Mouse (Mus musculus) CD4-positive, CD25-positive, alpha-beta regulatory T cell, adult 4 months (primary cell): Measurements from ENCODE around the gene 9930104L06Rik. TPM values are rescaled to one million over a fixed set of nuclear protein-coding genes. Genes with fewer than 3 reads are reported as not detected.
"Not testable (repeated sequence)": the region's sequence is repeated elsewhere in the genome, so short reads cannot be mapped to it uniquely, and the experiment has no call there.

Experiments used
- ATAC-seq: one replicate; pipeline ENCODE4 v1.8.0; 2017
- polyA plus RNA-seq, 2 experiments: library from polyadenylated mRNA; unstranded; fragments of 100-300 nt; shearing (Covaris generic); gene quantifications; one replicate each; pipeline ENCODE4 v1.2.1; 2017

9930104L06Rik gene
- 10 to 100 TPM; 13.0 to 24.8 TPM for polyA plus RNA-seq

GRCm38 (mm10) chr4:124936613-124937471, at the start of gene 9930104L06Rik:
9930104L06Rik (plus strand) TSS chr4:124937048.
- peak; percentile 100 for ATAC-seq

- ATAC-seq = no peak
These were observed 48.1 kb upstream of the 9930104L06Rik start for GRCm38 (mm10) chr4:124888702-124889101.

GRCm38 (mm10) chr4:124889935-124890334, 46.9 kb upstream of the 9930104L06Rik start:
- no peak for ATAC-seq

GRCm38 (mm10) chr4:124890831-124891230, 46.0 kb upstream of the 9930104L06Rik start:
- ATAC-seq = no peak

GRCm38 (mm10) chr4:124893769-124894168, 43.1 kb upstream of the 9930104L06Rik start:
- no peak for ATAC-seq

GRCm38 (mm10) chr4:124894508-124895428, 42.1 kb upstream of the 9930104L06Rik start:
- no peak for ATAC-seq

- no peak for ATAC-seq
These were observed 38.4 kb upstream of the 9930104L06Rik start for GRCm38 (mm10) chr4:124898428-124898827.

- no peak for ATAC-seq
These were observed 36.9 kb upstream of the 9930104L06Rik start for GRCm38 (mm10) chr4:124899906-124900305.

GRCm38 (mm10) chr4:124905417-124905816, 31.4 kb upstream of the 9930104L06Rik start:
- ATAC-seq = no peak

- ATAC-seq = no peak
These were observed 30.7 kb upstream of the 9930104L06Rik start for GRCm38 (mm10) chr4:124905971-124906822.

GRCm38 (mm10) chr4:124928102-124928501, 8.7 kb upstream of the 9930104L06Rik start:
- ATAC-seq = peak; percentile 87

GRCm38 (mm10) chr4:124939211-124939610, 2.4 kb downstream of the 9930104L06Rik start, which contains the start of gene Cdca8:
Cdca8 (minus strand) TSS chr4:124939311.
- ATAC-seq = not testable (repeated sequence)

GRCm38 (mm10) chr4:124943022-124943421, 6.2 kb downstream of the 9930104L06Rik start:
- ATAC-seq = peak; percentile 75

- no peak for ATAC-seq
These were observed 6.9 kb downstream of the 9930104L06Rik start for GRCm38 (mm10) chr4:124943781-124944180.

- no peak for ATAC-seq
These were observed 8.1 kb downstream of the 9930104L06Rik start for GRCm38 (mm10) chr4:124944961-124945360.

- no peak for ATAC-seq
These were observed 12.6 kb downstream of the 9930104L06Rik start for GRCm38 (mm10) chr4:124949488-124949887.

GRCm38 (mm10) chr4:124950181-124951035, 13.6 kb downstream of the 9930104L06Rik start:
- no peak for ATAC-seq

- no peak for ATAC-seq
These were observed 14.2 kb downstream of the 9930104L06Rik start for GRCm38 (mm10) chr4:124951036-124951433.

- no peak for ATAC-seq
These were observed 16.7 kb downstream of the 9930104L06Rik start for GRCm38 (mm10) chr4:124953546-124953945.

- no peak for ATAC-seq
These were observed 20.4 kb downstream of the 9930104L06Rik start for GRCm38 (mm10) chr4:124957284-124957683.

GRCm38 (mm10) chr4:124959062-124959461, 22.2 kb downstream of the 9930104L06Rik start:
- ATAC-seq = no peak
